Mouse (Mus musculus) frontal cortex, adult (tissue): ENCODE measurements around the gene Eif3j1.
"Not testable (repeated sequence)": the region's sequence is repeated elsewhere in the genome, so short reads cannot be mapped to it uniquely, and the experiment has no call there.

ENCODE experiments used
- ATAC-seq: cut with Nextera tagmentation; 2 replicates; pipeline ENCODE4 v1.9.2; 2017; ENCODE audit warnings: mild to moderate bottlenecking, moderate library complexity, mixed read lengths; ENCODE audit not compliant: low TSS enrichment

The Eif3j1 gene

GRCm38 (mm10) chr2:122027862-122028755 lies at the start of gene Eif3j1:
Eif3j1 (plus strand) TSS chr2:122028546.
- ATAC-seq, result peak; percentile 95

DNA sequence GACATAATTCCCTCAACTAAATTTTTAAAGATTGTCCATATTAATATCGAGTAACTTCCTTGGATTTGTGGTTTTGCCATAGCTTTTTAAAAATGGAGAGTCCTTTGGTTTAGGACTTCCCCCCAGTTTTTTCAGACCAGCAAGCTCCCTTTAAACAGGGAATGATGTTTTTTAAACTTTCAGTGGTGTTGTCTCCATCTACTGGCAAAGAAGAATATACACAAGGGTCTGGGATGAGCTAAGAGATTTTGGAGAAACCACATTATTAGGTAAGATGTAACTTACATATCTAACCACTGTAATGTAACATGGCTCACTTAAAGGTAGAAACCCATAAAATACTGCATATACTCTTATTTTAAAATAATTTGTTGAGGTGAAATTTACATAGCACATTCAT lies 32.6 kb upstream of the Eif3j1 start:
- ATAC-seq, result peak; percentile 47; the same call in 1 of the 2 replicates

DNA sequence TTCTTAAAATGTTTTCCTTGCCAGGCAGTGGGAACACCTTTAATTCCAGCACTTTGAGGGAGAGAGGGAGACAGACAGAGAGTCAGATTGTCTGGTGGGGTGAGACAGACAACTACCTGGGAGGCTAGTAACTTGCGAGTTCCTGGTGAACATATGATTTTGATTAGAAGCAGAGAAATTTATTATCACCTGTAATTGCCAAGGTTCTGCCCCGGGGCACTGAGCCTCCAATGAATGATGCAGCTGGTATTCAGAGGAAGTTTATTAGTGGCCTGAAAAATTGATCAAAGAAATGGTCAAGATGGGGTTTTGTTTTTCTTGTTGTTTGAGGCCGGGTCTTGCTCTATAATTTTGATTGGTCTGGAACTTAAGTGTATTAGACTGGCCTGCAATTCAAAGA lies 19.5 kb upstream of the Eif3j1 start:
- ATAC-seq, result no peak

DNA sequence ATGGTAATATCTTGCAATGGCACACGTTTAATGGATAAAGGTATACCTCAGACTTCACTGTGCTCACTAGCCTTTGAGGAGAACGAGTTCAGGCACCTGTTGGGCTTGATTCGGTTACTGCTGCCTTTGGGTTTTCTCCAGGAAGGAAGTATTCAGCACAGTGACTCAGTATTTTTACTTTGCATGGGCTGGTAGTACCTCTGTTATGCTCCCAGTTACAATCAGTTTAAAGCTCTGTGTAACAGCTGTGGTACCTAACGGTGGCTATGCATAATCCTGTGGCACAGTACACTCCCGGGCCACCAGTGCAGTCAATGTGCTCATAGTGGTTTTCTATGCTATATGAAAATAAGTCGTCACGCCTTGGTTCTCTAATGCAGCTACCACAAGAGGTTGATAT lies 16.9 kb upstream of the Eif3j1 start:
- ATAC-seq, result peak; percentile 52

DNA sequence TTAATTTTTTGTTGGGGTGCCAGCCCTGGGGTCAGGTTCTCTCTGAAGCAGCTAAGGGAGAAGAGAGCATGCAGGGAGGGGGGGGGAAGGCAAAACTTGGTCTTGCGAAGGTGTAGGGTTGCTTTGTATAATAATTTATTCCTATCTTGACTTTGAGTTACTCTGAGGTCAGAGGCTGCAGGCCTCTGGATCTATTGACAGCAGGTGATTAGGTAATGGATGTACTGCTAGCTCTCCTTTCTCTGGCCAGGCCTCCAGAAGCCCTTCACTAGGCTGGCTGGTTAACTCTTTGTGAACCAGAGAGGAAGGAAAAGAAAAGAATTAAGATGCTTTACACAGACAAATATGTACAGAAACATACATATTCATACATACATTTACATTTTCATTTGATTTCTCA lies 9.6 kb upstream of the Eif3j1 start:
- ATAC-seq, result no peak

DNA sequence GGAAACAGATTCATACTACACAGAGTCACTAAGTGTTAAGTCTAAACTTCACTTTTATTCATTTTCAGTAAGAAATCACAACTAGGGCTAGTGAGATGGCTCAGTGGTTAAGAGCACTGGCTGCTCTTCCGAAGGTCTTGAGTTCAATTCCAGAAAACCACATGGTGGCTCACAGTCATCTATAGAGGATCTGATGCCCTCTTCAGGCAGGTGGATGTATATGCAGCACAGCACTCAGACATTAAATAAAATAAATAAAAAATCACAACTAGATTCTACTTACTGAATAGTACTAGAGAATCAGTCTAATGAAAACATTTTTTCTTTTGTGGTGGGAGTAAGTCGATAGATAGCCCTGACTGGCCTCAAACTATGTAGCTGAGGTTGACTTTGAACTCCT lies 6.1 kb upstream of the Eif3j1 start:
- ATAC-seq, result no peak

- ATAC-seq, result not testable (repeated sequence)
These were observed 1.3 kb upstream of the Eif3j1 start for GRCm38 (mm10) chr2:122027091-122027490.

GRCm38 (mm10) chr2:122028756-122029700 lies 682 bp downstream of the Eif3j1 start:
- ATAC-seq, result peak; percentile 71; the same call in 1 of the 2 replicates

- no peak for ATAC-seq
These were observed 3.6 kb downstream of the Eif3j1 start for GRCm38 (mm10) chr2:122031970-122032369.

DNA sequence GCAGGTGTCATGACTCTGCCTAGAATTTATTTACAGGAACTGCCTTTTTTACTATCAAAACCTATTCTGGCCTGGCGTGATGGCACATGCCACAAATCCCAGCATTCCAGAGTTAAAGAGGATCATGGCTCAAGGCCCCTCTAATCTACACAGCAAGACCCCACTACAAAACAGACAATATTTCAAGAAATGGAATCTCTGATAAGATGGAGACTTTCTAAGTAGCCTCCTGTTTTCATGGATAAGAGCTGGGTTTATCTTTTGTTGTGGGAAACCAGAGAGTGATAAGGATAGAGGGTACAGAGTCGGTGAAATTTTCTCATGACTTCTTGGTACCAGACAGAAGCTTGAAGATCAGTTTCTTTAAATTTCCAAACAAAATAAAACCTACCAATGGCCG lies 7.7 kb downstream of the Eif3j1 start:
- no peak for ATAC-seq

DNA sequence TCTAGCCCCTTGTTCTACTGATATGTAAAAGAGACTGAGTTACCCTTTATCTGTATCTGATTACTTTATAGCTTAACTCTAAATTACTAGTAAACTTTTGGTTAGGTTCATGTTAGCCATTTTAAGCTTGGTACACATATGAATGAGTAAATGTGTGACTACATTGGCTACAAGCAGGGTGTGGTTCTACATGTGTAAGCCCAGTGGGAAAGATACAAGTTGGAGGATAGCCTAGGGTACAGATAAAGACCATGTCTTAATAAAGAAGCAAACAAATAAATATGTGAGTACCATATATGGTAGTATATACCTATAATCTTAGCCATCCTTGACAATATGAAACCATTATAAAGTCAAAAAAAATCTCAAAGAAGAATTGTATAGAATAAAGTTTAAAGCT lies 15.6 kb downstream of the Eif3j1 start:
- no peak for ATAC-seq

DNA sequence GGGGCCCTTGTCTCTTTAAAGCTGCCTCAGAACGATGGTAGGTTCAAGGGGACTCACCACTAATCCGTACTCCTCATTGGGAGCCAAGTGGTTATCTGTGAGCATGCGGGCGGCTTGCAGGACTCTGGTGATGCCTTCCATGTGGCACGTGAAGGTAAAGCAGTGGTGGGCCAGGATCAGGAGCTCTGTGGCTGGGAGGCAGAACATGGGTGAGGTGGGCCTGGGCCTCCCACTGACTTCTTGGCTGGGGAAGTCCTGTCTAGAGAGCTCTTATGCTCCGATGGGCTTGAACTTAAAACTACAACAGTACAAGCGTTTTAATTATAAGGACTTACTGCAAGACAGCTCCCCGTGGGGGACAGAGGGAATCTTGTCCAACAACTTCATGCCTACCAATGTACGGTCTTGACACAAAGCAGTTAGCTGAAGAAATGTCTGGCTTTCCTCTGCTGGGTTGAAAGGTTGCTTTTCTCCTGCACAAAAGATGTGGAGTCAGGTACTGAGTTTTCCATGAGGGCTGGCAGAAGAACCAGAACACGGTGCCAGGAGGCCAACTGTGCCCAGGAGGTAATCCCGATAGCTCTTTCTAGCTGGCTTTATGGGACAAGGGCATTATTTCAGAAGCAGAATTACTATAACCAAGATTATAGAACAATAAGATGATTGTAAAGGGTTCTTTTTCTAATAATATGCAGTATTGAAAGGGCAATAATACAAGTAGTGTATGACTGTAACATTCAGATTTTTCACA lies 31.2 kb downstream of the Eif3j1 start:
- ATAC-seq, result no peak

- ATAC-seq, result peak; percentile 39; the same call in 1 of the 2 replicates
These were observed 37.0 kb downstream of the Eif3j1 start for GRCm38 (mm10) chr2:122065200-122065969.

GRCm38 (mm10) chr2:122066241-122066640 lies 37.9 kb downstream of the Eif3j1 start:
- no peak for ATAC-seq

DNA sequence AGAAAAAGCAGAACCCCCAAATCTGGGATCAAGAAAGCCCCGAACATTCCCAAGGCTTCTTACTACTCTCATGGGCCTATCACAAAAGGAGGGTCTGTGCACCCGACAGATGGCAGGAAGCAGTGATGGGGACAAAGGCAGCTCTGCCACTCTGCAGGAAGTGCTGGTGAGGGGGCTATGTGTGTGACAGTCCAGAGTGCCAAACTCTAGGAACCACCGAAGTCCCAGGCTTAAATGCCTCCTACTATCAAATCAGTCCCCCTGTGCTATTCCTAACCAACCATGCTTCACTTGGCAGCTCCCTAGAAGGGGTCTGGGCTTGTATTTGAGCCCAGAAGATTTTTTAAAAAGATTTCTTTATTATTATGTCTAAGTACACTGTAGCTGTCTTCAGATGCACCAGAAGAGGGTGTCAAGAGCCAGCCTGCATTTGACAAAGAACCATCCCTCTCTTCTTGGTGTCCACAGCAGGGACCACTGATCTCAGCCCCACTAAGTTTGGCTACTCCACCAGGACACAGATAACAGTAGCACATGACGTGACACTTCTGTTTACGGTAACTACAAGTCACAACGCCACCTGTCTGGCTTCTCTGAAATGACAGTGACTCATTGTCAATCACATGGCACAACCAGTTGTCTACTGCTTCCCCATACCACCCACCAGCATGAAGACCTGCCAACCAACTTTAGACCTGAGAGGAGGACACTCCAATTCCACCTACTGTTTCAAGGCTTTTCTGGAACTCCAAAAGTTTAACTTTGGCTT lies 41.0 kb downstream of the Eif3j1 start:
- no peak for ATAC-seq

DNA sequence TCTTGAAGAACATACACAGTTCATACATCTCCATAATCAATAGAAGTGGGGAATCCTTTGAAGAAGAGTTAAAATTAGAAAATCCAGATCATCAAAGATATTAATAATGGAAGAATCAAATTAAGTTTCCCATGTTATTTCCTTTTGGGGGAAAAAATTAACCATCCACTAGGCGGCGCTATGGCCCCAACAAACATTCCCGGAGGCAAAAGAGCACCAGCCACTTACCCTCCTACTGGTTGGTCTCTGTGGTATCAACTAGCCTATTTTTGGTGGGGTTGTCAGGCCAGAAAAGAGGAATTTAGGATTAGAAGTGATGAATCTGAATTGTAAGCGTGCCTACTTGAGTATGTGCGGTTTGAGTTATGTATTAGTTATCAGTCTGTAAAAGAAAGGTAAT lies 41.6 kb downstream of the Eif3j1 start:
- no peak for ATAC-seq

DNA sequence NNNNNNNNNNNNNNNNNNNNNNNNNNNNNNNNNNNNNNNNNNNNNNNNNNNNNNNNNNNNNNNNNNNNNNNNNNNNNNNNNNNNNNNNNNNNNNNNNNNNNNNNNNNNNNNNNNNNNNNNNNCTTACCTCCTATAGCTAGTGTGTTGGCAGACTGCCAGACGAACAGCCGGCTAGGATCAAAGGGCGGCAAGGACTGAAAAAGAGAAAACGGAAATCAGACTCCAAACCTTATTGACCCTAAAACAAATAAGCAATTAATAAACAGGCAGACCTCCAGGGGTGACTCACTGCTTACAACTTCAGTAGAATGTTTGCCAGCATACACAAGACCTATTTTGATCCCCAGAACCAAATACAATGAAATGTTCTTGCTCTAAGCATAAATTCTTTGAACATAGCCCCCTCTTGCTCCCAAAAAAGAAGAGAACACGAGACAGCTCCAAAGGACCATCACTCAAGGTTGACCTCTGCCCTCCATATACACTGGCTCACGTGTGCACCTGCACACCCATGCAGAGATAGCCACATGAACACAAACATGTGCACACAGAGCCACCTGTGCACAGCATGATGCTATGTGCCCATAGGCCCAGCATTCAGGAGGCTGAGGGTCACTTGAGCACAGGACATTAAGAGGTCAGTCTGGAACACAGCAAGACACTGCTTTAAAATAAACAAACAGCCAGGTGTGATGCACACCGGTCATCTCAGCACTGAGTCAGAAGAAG lies 53.5 kb downstream of the Eif3j1 start:
- no peak for ATAC-seq

- no peak for ATAC-seq
These were observed 58.1 kb downstream of the Eif3j1 start for GRCm38 (mm10) chr2:122086446-122086845.

GRCm38 (mm10) chr2:122093844-122094243 lies 65.5 kb downstream of the Eif3j1 start:
- no peak for ATAC-seq
